Mouse (Mus musculus) adrenal gland, adult (tissue): ENCODE data around the gene Aplnr.

Source experiments
- DNase-seq, 2 experiments: peaks; one replicate each; pipeline ENCODE4 v3.0.0; 2022 to 2023; ENCODE audit warnings: low spot score in 1 of 2; ENCODE audit not compliant: inconsistent age in 2 of 2

Gene Aplnr

GRCm38 (mm10) chr2:85136831-85137520 lies 951 bp downstream of the Aplnr start:
- DNase-seq, result no peak

- DNase-seq, result no peak
These were observed 1.6 kb downstream of the Aplnr start for GRCm38 (mm10) chr2:85137601-85138140.

- DNase-seq, result no peak
These were observed 2.1 kb downstream of the Aplnr start for GRCm38 (mm10) chr2:85138143-85138542.

- DNase-seq, result no peak
These were observed 3.4 kb downstream of the Aplnr start for GRCm38 (mm10) chr2:85139393-85139792.

- DNase-seq, result no peak
These were observed 3.8 kb downstream of the Aplnr start for GRCm38 (mm10) chr2:85139846-85140245.

- no peak for DNase-seq
These were observed 4.8 kb downstream of the Aplnr start for GRCm38 (mm10) chr2:85140833-85141232.

GRCm38 (mm10) chr2:85144908-85145307 lies 8.9 kb downstream of the Aplnr start:
- no peak for DNase-seq

- DNase-seq, result no peak
These were observed 9.3 kb downstream of the Aplnr start for GRCm38 (mm10) chr2:85145346-85145745.

- no peak for DNase-seq
These were observed 11.5 kb downstream of the Aplnr start for GRCm38 (mm10) chr2:85147481-85147880.

- DNase-seq, result no peak
These were observed 14.3 kb downstream of the Aplnr start for GRCm38 (mm10) chr2:85150373-85150772.

GRCm38 (mm10) chr2:85151233-85151632 lies 15.2 kb downstream of the Aplnr start:
- DNase-seq, result no peak

- DNase-seq, result peak; percentile 35 to 65
These were observed 19.3 kb downstream of the Aplnr start for GRCm38 (mm10) chr2:85155334-85155733.

GRCm38 (mm10) chr2:85156136-85156535 lies 20.1 kb downstream of the Aplnr start:
- DNase-seq, result no peak

- no peak for DNase-seq
These were observed 21.4 kb downstream of the Aplnr start for GRCm38 (mm10) chr2:85157382-85157781.

GRCm38 (mm10) chr2:85160901-85161637 lies 25.0 kb downstream of the Aplnr start:
- DNase-seq, result no peak

- no peak for DNase-seq
These were observed 25.6 kb downstream of the Aplnr start for GRCm38 (mm10) chr2:85161638-85162093.

GRCm38 (mm10) chr2:85163311-85164047 lies 27.5 kb downstream of the Aplnr start:
- DNase-seq, result peak; percentile 25 to 71

- no peak for DNase-seq
These were observed 31.6 kb downstream of the Aplnr start for GRCm38 (mm10) chr2:85167624-85168023.

GRCm38 (mm10) chr2:85168327-85168726 lies 32.3 kb downstream of the Aplnr start:
- DNase-seq, result no peak

- DNase-seq, result no peak
These were observed 36.2 kb downstream of the Aplnr start for GRCm38 (mm10) chr2:85172071-85172762.

- no peak for DNase-seq
These were observed 36.7 kb downstream of the Aplnr start for GRCm38 (mm10) chr2:85172763-85173103.
